Mouse (Mus musculus) embryonic facial prominence, embryonic 14.5 days (tissue): ENCODE data around the gene Foxp1. TPM values are rescaled to one million over a fixed set of nuclear protein-coding genes. Genes with fewer than 3 reads are reported as not detected.

Source experiments
- ATAC-seq: fragments of 200-750 bp; cut with Nextera tagmentation; 2 replicates; pipeline ENCODE4 v1.8.0; 2017; ENCODE audit warnings: low read depth, moderate number of reproducible peaks, moderate TSS enrichment
- DNase-seq: peaks from one replicate; pipeline ENCODE4 v3.0.0-alpha.2; 2015; ENCODE audit warnings: low spot score
- H3K27ac ChIP-seq: fragments of 300-500 bp; sonication (generic); replicated peaks from 2 replicates; pipeline ENCODE4 v1.5.1; 2014; ENCODE audit warnings: low read depth, mild to moderate bottlenecking, low read length, moderate library complexity
- H3K27me3 ChIP-seq: fragments of 300-500 bp; sonication (generic); replicated peaks from 2 replicates; pipeline ENCODE4 v1.6.1; 2014; ENCODE audit warnings: low read length; ENCODE audit not compliant: control insufficient read depth, insufficient read depth
- H3K36me3 ChIP-seq: fragments of 300-500 bp; sonication (generic); 2 replicates; pipeline ENCODE4 v1.6.1; 2014; ENCODE audit warnings: low read length, mixed read lengths; ENCODE audit not compliant: control insufficient read depth, insufficient read depth
- H3K4me1 ChIP-seq: fragments of 300-500 bp; sonication (generic); 2 replicates; pipeline ENCODE4 v1.6.1; 2014; ENCODE audit warnings: antibody characterized with exemption, low read length; ENCODE audit not compliant: control insufficient read depth, insufficient read depth
- H3K4me2 ChIP-seq: fragments of 300-500 bp; sonication (generic); 2 replicates; pipeline ENCODE4 v1.6.1; 2014; ENCODE audit warnings: low read depth, mild to moderate bottlenecking, low read length, moderate library complexity, mixed read lengths
- H3K4me3 ChIP-seq: fragments of 300-500 bp; sonication (generic); 2 replicates; pipeline ENCODE4 v1.5.1; 2014; ENCODE audit warnings: low read depth, mild to moderate bottlenecking, low read length
- H3K9ac ChIP-seq: fragments of 300-500 bp; sonication (generic); 2 replicates; pipeline ENCODE4 v1.6.1; 2014; ENCODE audit warnings: low read depth, mild to moderate bottlenecking, low read length, moderate library complexity, mixed read lengths
- H3K9me3 ChIP-seq: fragments of 300-500 bp; sonication (generic); 2 replicates; pipeline ENCODE4 v1.6.1; 2016; ENCODE audit warnings: low read length; ENCODE audit not compliant: control insufficient read depth
- WGBS: fragments of 180-500 bp; shearing (Covaris S2); extraction: QIAGEN DNeasy Blood & Tissue Kit; methylation state at CpG from one replicate; pipeline ENCODE4 v1.1.7; 2014; 5-methylcytosine and 5-hydroxymethylcytosine counted together
- polyA plus RNA-seq: library from polyadenylated mRNA; unstranded; fragments of >200 nt; fragmentation: Nextera tagmentation; extraction: Ambion mirVana; gene quantifications from 2 replicates; pipeline ENCODE4 v1.2.1, GENCODE M21; 2014

The Foxp1 gene
- polyA plus RNA-seq, 1 experiment from 2014 or later: 80.1 TPM

DNA sequence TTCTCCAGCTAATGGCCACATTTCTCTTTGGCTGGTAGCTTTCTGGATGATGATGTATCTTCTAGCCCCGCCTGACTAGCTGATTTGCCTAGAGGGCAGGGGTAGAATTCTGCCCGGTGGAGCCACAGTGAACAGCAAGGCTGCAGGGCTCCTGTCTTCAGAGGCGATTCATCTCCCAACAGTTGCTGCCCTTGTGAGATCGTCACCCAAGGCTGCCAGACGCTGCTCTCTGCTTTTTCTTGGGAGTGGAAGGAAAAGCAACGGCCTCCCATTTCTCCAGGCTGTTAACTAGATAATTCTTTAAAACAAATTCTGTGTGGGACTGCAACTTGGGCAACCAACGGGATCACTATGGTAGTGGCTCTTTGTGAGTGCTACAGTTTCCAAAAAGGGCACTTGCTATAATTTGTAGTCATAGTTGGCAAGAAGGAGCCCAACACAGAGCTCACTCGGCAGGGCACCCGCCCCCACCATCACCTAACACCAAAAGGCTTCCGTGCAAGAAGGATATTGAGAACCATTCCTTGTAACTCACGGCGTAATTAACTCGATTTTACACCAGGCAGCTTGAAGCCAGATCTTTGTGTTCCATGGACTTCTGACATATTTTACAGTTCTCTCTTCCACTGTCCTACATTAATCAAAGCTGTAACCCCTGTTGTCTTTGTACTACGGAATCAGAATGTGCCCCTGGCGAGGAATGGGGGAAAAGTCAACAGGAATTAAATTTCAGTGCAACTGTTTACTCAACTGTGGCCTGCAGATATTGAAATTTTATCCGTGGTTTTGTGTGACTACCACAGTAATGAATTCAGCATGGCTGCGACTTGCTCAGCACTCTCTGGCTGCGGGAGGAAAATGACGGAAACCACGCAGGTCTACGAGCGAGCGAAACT lies 362.8 kb downstream of the Foxp1 start:
- H3K4me3 ChIP-seq: peak overlapping the region; percentile 19
- H3K4me2 ChIP-seq: peak overlapping the region; percentile 54
- H3K9me3 ChIP-seq: no peaks in the 10 kb centered on the region
- H3K36me3 ChIP-seq: no peaks in the 10 kb centered on the region
- H3K4me1 ChIP-seq: peaks cover 17% of the 10 kb centered on the region
- WGBS: 14% methylated on average over 23 of the region's 23 CpGs
- H3K27me3 ChIP-seq: no peaks in the 10 kb centered on the region
- DNase-seq (peak; percentile 85), ATAC-seq (peak; percentile 71)
- peak overlapping the region; percentile 76 for H3K27ac ChIP-seq
- 0 out of 2 replicates have a peak overlapping the region, but pooled peaks have one; percentile 1 for H3K9ac ChIP-seq

DNA sequence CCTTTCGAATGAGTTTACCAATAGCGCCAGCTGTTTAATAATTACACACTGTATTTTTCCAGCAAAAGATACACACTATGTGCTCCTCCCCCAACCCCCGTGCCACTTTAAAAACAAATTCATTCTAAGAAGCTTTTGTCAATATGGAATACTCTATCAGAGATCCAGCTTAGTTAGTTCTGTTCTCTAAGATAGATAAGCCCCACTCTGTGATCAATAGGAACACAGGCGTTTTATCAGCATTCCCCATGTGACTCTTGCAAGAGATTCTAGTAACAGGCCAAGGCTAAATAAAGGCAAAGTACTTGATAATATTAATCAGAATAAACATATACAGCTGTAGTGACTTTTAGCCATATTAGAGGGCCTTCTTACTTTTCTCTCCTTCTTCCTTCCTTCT lies 368.8 kb downstream of the Foxp1 start:
- H3K27ac ChIP-seq: no peak overlapping the region
- WGBS: 90% methylated on average over 4 of the region's 4 CpGs
- no peaks in the 10 kb centered on the region for H3K4me1 ChIP-seq
- H3K9me3 ChIP-seq: no peaks in the 10 kb centered on the region
- H3K4me3 ChIP-seq: no peak overlapping the region
- no peaks in the 10 kb centered on the region for H3K36me3 ChIP-seq
- H3K27me3 ChIP-seq: no peaks in the 10 kb centered on the region
- no peak for DNase-seq
- no peak for ATAC-seq
- no peak overlapping the region for H3K4me2 ChIP-seq
- no peak overlapping the region for H3K9ac ChIP-seq

DNA sequence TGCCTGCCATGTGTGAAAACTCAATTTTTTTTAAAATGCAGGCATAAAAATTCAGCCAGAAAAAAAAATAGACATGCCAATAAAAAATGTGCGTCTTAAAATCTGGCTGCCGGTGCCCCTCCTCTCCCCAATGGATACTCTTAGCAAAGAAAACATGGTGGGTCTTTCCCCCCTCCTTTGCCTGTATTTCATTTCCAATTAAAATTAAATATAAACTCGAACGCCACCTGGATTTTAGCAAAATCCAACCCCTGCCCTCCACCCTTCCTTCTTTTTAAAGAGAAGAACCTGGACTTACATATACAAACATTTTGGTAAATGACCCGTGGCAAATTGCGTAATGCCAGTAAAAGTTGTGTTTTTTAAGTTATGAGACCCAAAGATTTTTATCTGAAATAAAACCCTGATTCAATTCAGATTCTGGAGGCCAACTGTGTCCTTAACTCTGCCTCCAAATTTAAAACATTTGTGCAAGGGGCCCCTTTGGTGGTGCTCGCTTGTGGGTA lies 376.1 kb downstream of the Foxp1 start:
- H3K4me1 ChIP-seq: peaks cover 12% of the 10 kb centered on the region
- ATAC-seq (no peak), DNase-seq (peak; percentile 66)
- H3K4me3 ChIP-seq: no peak overlapping the region
- H3K4me2 ChIP-seq: no peak overlapping the region
- H3K36me3 ChIP-seq: no peaks in the 10 kb centered on the region
- no peak overlapping the region for H3K27ac ChIP-seq
- H3K9me3 ChIP-seq: no peaks in the 10 kb centered on the region
- H3K27me3 ChIP-seq: no peaks in the 10 kb centered on the region
- 32% methylated on average over 7 of the region's 7 CpGs for WGBS
- no peak overlapping the region for H3K9ac ChIP-seq

DNA sequence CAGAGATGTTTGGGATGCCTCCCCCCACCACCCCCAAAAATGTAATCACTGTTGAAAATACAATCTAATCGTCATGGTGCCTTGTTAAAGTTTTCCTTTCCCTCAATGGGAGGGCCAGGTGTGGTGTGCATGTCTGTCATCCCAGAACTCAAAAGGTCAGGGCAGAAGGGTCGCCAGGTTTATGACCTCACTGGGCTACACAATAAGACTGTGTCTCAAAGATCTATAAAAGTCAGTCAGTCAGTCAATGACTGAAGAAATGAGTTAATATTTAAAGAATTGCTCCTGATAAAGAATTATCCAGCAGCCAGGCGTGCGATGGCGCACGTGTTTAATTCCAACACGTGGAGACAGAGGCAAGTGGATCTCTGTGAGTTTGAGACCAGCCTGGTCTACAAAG lies 377.5 kb downstream of the Foxp1 start:
- DNase-seq (no peak), ATAC-seq (no peak)
- Histone ChIP-seq H3K4me3 (no peak overlapping the region), H3K9ac (no peak overlapping the region), H3K27ac (no peak overlapping the region), H3K9me3 (no peaks in the 10 kb centered on the region), H3K4me1 (peaks cover 12% of the 10 kb centered on the region), H3K27me3 (no peaks in the 10 kb centered on the region), H3K36me3 (no peaks in the 10 kb centered on the region), H3K4me2 (no peak overlapping the region)
- 84% methylated on average over 7 of the region's 7 CpGs for WGBS

DNA sequence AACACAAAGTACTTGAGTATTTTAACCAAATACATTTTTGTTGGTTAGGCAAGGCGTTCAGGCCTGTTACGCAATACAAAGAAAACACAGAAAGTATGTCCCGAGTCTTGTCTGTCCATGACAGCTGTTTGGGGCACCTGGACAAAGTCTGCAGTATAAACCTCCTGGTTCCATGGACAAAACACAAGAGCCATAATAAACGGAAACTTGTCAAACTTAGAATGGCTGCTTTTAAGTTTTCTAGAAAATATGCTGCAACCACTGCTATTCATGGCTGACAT lies 378.8 kb downstream of the Foxp1 start:
- no peak overlapping the region for H3K4me3 ChIP-seq
- no peaks in the 10 kb centered on the region for H3K27me3 ChIP-seq
- 67% methylated on average over 4 of the region's 4 CpGs for WGBS
- H3K4me1 ChIP-seq: peaks cover 12% of the 10 kb centered on the region
- no peak overlapping the region for H3K4me2 ChIP-seq
- no peak for DNase-seq
- no peaks in the 10 kb centered on the region for H3K9me3 ChIP-seq
- H3K36me3 ChIP-seq: no peaks in the 10 kb centered on the region
- no peak overlapping the region for H3K9ac ChIP-seq
- H3K27ac ChIP-seq: no peak overlapping the region; the same call in 1 of the 2 replicates
- no peak for ATAC-seq

DNA sequence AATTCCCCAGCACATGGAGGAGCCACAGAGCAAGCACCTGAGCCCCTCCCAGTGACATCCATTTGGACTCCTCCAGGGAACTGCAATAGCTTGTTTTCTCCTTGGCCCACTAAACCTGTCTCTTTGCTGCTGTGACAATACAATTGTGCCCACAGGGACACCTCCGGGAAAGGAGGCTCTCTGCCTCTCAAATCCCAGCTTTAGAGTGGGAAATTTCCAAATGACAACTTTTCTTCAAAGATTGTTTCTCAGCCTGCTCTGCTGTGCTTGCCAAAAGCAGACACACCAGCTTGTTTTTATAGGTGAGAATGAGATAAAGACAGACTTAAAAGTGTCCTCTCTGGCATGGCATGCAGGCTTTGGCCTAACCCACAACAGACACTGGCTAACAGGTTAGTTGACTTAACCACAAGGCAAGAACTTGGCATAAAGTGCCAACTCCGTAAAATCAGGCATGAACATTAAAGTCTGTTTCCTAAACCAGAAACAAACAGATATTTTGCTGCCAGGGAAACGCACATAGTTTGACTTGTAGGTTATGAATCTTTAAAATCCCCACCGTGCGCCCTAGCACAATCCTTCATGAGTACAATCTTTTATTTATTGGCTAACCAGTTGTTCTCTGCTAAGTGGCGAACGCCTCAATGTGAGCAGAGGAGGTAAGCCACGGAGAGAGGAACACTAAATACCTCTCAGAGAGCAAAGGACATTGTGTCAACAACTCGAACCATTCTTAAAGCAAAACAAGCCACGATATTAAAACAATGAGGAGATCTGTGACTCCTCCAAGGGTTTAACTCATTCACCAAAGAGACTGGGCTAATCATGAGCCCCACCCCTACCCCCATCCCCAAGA lies 379.4 kb downstream of the Foxp1 start:
- Histone ChIP-seq H3K4me3 (no peak overlapping the region), H3K4me2 (no peak overlapping the region), H3K36me3 (no peaks in the 10 kb centered on the region), H3K4me1 (peaks cover 12% of the 10 kb centered on the region), H3K27ac (no peak overlapping the region; the same call in 1 of the 2 replicates), H3K27me3 (no peaks in the 10 kb centered on the region), H3K9ac (no peak overlapping the region), H3K9me3 (no peaks in the 10 kb centered on the region)
- DNase-seq: no peak
- 54% methylated on average over 10 of the region's 10 CpGs for whole genome bisulfite sequencing
- peak; percentile 37; the same call in 1 of the 2 replicates for ATAC-seq

DNA sequence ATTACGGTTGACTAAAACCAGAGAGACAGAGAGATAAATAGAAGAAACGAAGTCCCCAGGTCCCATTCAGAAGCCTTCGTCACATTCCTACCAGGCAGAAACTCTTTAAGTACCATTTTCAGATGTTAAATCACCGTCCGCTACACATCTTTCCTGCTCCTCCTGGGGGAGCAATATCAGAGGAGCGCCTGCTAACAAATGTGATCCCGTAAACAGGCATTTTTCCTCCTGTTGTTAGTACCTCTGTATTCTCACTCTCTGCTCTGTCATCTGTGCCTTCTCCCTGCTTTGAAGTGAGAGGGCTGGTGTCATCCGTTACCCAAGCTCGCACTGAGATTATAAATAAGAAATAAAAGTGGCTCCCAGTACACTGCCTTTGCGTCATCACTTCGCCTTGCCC lies 384.5 kb downstream of the Foxp1 start:
- Histone ChIP-seq H3K27ac (no peak overlapping the region), H3K36me3 (no peaks in the 10 kb centered on the region), H3K4me3 (no peak overlapping the region), H3K4me1 (peaks cover 14% of the 10 kb centered on the region; the same call in 1 of the 2 replicates), H3K27me3 (no peaks in the 10 kb centered on the region), H3K9ac (no peak overlapping the region), H3K4me2 (no peak overlapping the region), H3K9me3 (no peaks in the 10 kb centered on the region)
- 61% methylated on average over 11 of the region's 11 CpGs for WGBS
- no peak for DNase-seq
- ATAC-seq: no peak

DNA sequence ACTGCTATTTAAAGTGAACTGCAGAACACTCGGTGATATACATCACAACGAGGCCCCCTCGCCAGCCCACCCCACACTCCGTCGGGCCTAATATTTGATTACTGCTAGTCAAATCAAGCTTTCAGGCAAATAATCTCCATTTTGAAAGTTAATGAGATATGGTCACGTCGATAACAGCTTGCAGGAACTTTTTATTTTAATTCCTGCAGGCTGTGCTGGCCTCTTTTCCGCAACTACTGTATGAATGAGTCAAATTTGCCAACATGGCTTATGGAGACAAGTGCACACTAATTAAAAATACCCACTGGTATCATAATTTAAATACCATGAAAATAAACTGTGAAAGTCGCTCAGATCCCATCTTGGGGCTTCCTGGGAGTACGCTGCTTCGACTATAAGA lies 385.4 kb downstream of the Foxp1 start:
- Histone ChIP-seq H3K9me3 (no peaks in the 10 kb centered on the region), H3K27me3 (no peaks in the 10 kb centered on the region)
- ATAC-seq: no peak

More for the DNA sequence above, 385.4 kb downstream of the Foxp1 start:
- no peak overlapping the region for H3K4me3 ChIP-seq
- WGBS: 77% methylated on average over 11 of the region's 11 CpGs
- no peaks in the 10 kb centered on the region for H3K36me3 ChIP-seq
- no peak overlapping the region for H3K4me2 ChIP-seq
- H3K27ac ChIP-seq: no peak overlapping the region
- H3K9ac ChIP-seq: no peak overlapping the region
- DNase-seq: no peak
- peaks cover 12% of the 10 kb centered on the region; the same call in 1 of the 2 replicates for H3K4me1 ChIP-seq
